Mouse (Mus musculus) embryonic fibroblast, embryonic 13.5 days (primary cell): ENCODE measurements around the gene Phactr2.

ENCODE experiments used
- CTCF ChIP-seq: IDR thresholded peaks from 2 replicates; pipeline ENCODE4 v1.5.1; 2011; ENCODE audit warnings: mild to moderate bottlenecking, control low read depth, low read length, moderate library complexity, borderline replicate concordance; ENCODE audit not compliant: insufficient read depth
- POLR2A ChIP-seq: IDR thresholded peaks from 2 replicates; pipeline ENCODE4 v1.6.1; 2011; ENCODE audit warnings: low read depth, mild to moderate bottlenecking, control low read depth, low read length, moderate library complexity

GRCm38 (mm10) chr10:13276298-13276697 is 197.9 kb downstream of the Phactr2 start:
- no peak for TF ChIP-seq CTCF
- TF ChIP-seq POLR2A, result no peak
